11 mouse cellular contexts compared by ENCODE assay signal in the genomic region with DNA sequence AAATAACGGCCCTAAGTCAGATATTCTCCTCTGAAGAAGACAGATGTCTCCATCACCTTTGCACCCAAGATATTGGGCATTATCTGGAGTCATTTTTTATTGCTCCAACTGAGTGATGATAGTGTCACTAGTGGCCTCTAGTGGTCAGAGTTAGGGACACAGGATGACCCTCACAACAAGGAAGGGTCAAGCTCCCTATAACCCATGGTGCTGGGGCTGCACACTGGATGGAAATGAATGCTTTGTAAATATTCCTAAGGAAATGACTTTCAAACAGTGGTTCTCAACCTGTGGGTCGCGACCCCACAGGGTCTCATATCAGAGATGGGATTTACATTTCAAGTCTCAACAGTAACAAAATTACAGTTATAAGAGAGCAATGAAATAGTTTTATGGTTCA. TPM values are rescaled to one million over a fixed set of nuclear protein-coding genes. Genes with fewer than 3 reads are reported as not detected.
DNase-seq lines count a peak whose midpoint lies in the region; ATAC-seq and TF ChIP-seq lines count a peak whose summit lies in the region.
"Had no signal": no experiment of that assay in that cellular context is flagged by ENCODE, and none has a peak within 500 bp of the region (broad histone marks: within the 10 kb centered on the region; RNA-seq: fewer than 3 reads in every experiment).

No protein-coding gene starts in this region.

- 61% methylated on average over 3 of the region's 3 CpGs for WGBS in forebrain, postnatal 0 days
- whole genome bisulfite sequencing in forebrain, embryonic 14.5 days = 59% methylated on average over 3 of the region's 3 CpGs
- 52% methylated on average over 3 of the region's 3 CpGs for WGBS in lung, adult 2 months

- no peak overlapping the region for H3K27ac ChIP-seq in forebrain, postnatal 0 days (ENCODE audit: low read depth, low read length)
- no peak overlapping the region for H3K27ac ChIP-seq in forebrain, embryonic 14.5 days (ENCODE audit: low read depth, low read length)
- H3K27ac ChIP-seq: hindbrain, embryonic 14.5 days had no signal

- H3K9ac ChIP-seq in forebrain, postnatal 0 days = no peak overlapping the region
- no peak overlapping the region for H3K9ac ChIP-seq in forebrain, embryonic 14.5 days (ENCODE audit: low read length)
- H3K9ac ChIP-seq: hindbrain, embryonic 14.5 days had no signal

- DNase-seq in forebrain, postnatal 0 days = no peak
- no peak for DNase-seq in forebrain, embryonic 14.5 days (ENCODE audit: low spot score)
- DNase-seq in lung, adult 2 months = no peak
- DNase-seq in lung, adult 18-20 months = no peak
- peak; percentile 4 for DNase-seq in brain, adult 2 months (ENCODE audit: low read depth, low spot score)
- DNase-seq in splenic B cell, adult 2 months (ENCODE audit: low read depth, low spot score) = peak; percentile 27
- DNase-seq: layer of hippocampus, postnatal 36 days had no signal

- H3K4me2 ChIP-seq in forebrain, postnatal 0 days (ENCODE audit: low read depth) = no peak overlapping the region
- no peak overlapping the region for H3K4me2 ChIP-seq in forebrain, embryonic 14.5 days (ENCODE audit: low read length)
- H3K4me2 ChIP-seq: hindbrain, embryonic 14.5 days had no signal

- no peaks in the 10 kb centered on the region for H3K4me1 ChIP-seq in forebrain, postnatal 0 days (ENCODE audit: insufficient read depth)
- H3K4me1 ChIP-seq in forebrain, embryonic 14.5 days (ENCODE audit: control insufficient read depth, insufficient read depth, low read length) = no peaks in the 10 kb centered on the region
- 0 out of 2 replicates have a peak, but pooled peaks cover 2% of the 10 kb centered on the region for H3K4me1 ChIP-seq in lung, adult 2 months (ENCODE audit: control insufficient read depth, insufficient read depth, low read length)

- ATAC-seq in forebrain, postnatal 0 days = no peak
- no peak for ATAC-seq in forebrain, embryonic 14.5 days
- no peak for ATAC-seq in CD4-positive, CD25-positive, alpha-beta regulatory T cell, adult 4 months
- ATAC-seq in granulocyte monocyte progenitor cell, adult 5-6 weeks (replicated peaks; ENCODE audit: poor library complexity, severe bottlenecking) = no peak

- TF ChIP-seq POLR2A in lung, adult 2 months (IDR thresholded peaks at IDR 0.05; ENCODE audit: borderline replicate concordance, extremely low read depth, low read depth, low read length) = no peak

- no peaks in the 10 kb centered on the region for H3K27me3 ChIP-seq in forebrain, postnatal 0 days (ENCODE audit: insufficient read depth, low read length)
- H3K27me3 ChIP-seq in forebrain, embryonic 14.5 days (replicated peaks; ENCODE audit: control insufficient read depth, insufficient read depth, low read length) = no peaks in the 10 kb centered on the region
- H3K27me3 ChIP-seq in splenic B cell, adult 2 months (ENCODE audit: control insufficient read depth, insufficient read depth, low read length, poor library complexity, severe bottlenecking) = no peaks in the 10 kb centered on the region

- no peaks in the 10 kb centered on the region for H3K9me3 ChIP-seq in forebrain, postnatal 0 days (ENCODE audit: low read length)
- H3K9me3 ChIP-seq in forebrain, embryonic 14.5 days (replicated peaks; ENCODE audit: control insufficient read depth, low read length) = no peaks in the 10 kb centered on the region

- no peaks in the 10 kb centered on the region for H3K36me3 ChIP-seq in forebrain, postnatal 0 days (ENCODE audit: insufficient read depth)
- H3K36me3 ChIP-seq in forebrain, embryonic 14.5 days (ENCODE audit: control insufficient read depth, insufficient read depth, low read length) = no peaks in the 10 kb centered on the region
- H3K36me3 ChIP-seq in splenic B cell, adult 2 months (ENCODE audit: control insufficient read depth, insufficient read depth, low read length, poor library complexity, severe bottlenecking) = no peaks in the 10 kb centered on the region

- H3K4me3 ChIP-seq in forebrain, postnatal 0 days (ENCODE audit: low read depth, low read length) = no peak overlapping the region
- H3K4me3 ChIP-seq in forebrain, embryonic 14.5 days (ENCODE audit: low read depth, low read length) = no peak overlapping the region
- no peak overlapping the region for H3K4me3 ChIP-seq in lung, adult 2 months (replicated peaks; ENCODE audit: extremely low read depth, low read depth, low read length)

- TF ChIP-seq CTCF in forebrain, postnatal 0 days (IDR thresholded peaks at IDR 0.05; ENCODE audit: low read depth) = peak; percentile 37
- TF ChIP-seq CTCF in lung, adult 2 months (IDR thresholded peaks at IDR 0.05; ENCODE audit: insufficient read depth, low read length) = peak; percentile 45; the same call in 1 of the 2 replicates

RNA-seq across cellular contexts. Expression of gene Cldn14, which starts 31.7 kb away (rescaled TPM):
- total RNA-seq in forebrain, postnatal 0 days (2014; rRNA removed) = 0.23 TPM in 1 of 2 replicates, not detected in the other
- polyA plus RNA-seq in forebrain, postnatal 0 days (2015; fragmentation: Nextera tagmentation; extraction: Ambion mirVana) = not detected in 2 replicates
- not detected in 2 replicates for polyA plus RNA-seq in forebrain, embryonic 14.5 days (2014; fragmentation: Nextera tagmentation; extraction: Ambion mirVana)
- 0.08 and 0.17 TPM in 2 replicates for polyA plus RNA-seq in lung, adult 2 months (2012; rRNA removed)
- not detected for polyA plus RNA-seq in CD4-positive, CD25-positive, alpha-beta regulatory T cell, adult 4 months (2017; shearing (Covaris generic))
- not detected in 2 replicates for total RNA-seq in granulocyte monocyte progenitor cell, adult 5-6 weeks (2014; fragmentation: Nextera tagmentation)
- not detected in 2 replicates for total RNA-seq in granulocyte monocyte progenitor cell, adult 5-6 weeks (2017)
- polyA plus RNA-seq: hindbrain, embryonic 14.5 days; lung, embryonic 16.5 days had no signal

Comparison
In these comparisons a context has a peak if more than half of its experiments do, and no peak if none do; other contexts are left out.
1. DNase-seq: peak in brain, adult 2 months (single experiment) and splenic B cell, adult 2 months (single experiment); none in forebrain, postnatal 0 days (single experiment), forebrain, embryonic 14.5 days (single experiment), lung, adult 2 months (single experiment) and lung, adult 18-20 months (0 of 2).